Mouse (Mus musculus): ENCODE data around the gene Lipt1. TPM values are rescaled to one million over a fixed set of nuclear protein-coding genes. Genes with fewer than 3 reads are reported as not detected.

The Lipt1 gene
- polyA plus RNA-seq (2012; rRNA removed) (4.8 and 6.4 TPM in 2 replicates), polyA plus RNA-seq (2014; fragmentation: Nextera tagmentation; extraction: Ambion mirVana) (8.8 and 9.5 TPM in 2 replicates)

DNA sequence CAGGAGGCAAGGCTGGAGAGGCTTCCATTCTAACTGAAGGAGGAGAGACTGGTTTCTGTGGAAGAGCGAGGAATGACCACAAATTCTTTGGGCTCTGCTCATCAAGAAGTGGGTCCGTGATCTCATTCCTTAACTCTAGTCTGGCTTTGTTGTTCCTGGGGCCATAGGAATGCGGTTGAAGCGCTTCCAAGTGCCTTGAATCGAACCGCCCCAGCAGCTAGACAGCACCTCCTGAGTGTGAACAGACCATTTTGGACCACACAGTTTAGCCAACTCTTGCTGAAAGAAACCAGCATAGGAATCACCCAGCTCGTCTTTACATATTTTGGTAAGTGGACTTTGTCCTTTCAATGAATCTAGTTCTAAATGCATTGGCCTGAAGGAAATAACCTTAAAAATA lies at the start of gene Lipt1:
TSS of gene Lipt1 (plus strand) at position 35 of the 400 bp plus-strand sequence.
- Histone ChIP-seq H3K27ac (replicated peaks; ENCODE audit: low read depth, low read length) (peak within 1 kb of the TSS; percentile 71), H3K9me3 (ENCODE audit: control insufficient read depth, low read length) (no peaks in the 10 kb centered on the region), H3K4me1 (ENCODE audit: control insufficient read depth, insufficient read depth, low read length) (peaks cover 4% of the 10 kb centered on the region; the same call in 1 of the 2 replicates), H3K36me3 (ENCODE audit: control insufficient read depth, insufficient read depth, low read length) (peaks cover 20% of the 10 kb centered on the region), H3K4me3 (replicated peaks; ENCODE audit: low read length) (peak within 1 kb of the TSS; percentile 51), H3K9ac (ENCODE audit: low read depth, low read length, severe bottlenecking) (peak within 1 kb of the TSS; percentile 43), H3K27me3 (ENCODE audit: control insufficient read depth, insufficient read depth, low read length) (0 out of 2 replicates have a peak, but pooled peaks cover 5% of the 10 kb centered on the region), H3K4me2 (replicated peaks; ENCODE audit: low read depth, low read length, severe bottlenecking) (peak within 1 kb of the TSS; percentile 56)
- 7% methylated on average over 7 of the region's 7 CpGs for WGBS
- DNase-seq (ENCODE audit: low spot score) (peak; percentile 55), ATAC-seq (ENCODE audit: low FRiP score, low read depth) (peak; percentile 70)
- TF ChIP-seq POLR2A (IDR thresholded peaks at IDR 0.05; ENCODE audit: borderline replicate concordance, extremely low read depth, insufficient read depth, insufficient read length) = no peak

DNA sequence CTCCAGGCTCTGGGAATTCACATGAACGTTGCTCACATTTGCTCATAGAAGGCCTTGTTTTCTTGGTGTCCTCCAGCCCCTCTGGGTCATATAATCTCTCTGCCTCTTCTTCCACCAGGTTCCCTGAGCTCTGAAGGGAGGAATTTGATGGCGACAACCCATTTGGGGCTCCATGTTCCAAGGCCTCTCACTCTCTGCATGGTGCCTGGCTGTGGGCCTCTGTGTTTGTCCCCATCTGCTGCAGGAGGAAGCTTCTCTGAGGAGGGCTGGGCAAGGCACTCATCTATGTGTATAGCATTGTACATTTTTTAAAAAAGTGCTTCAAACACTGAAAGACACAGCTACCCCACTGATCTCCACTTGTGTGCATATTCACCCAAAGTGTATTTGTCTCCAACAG lies 39.9 kb upstream of the Lipt1 start:
- ATAC-seq (ENCODE audit: low FRiP score, low read depth) (no peak), DNase-seq (ENCODE audit: low spot score) (no peak)
- no peak for TF ChIP-seq POLR2A (IDR thresholded peaks at IDR 0.05; ENCODE audit: borderline replicate concordance, extremely low read depth, insufficient read depth, insufficient read length)
- H3K9me3 ChIP-seq (ENCODE audit: control insufficient read depth, low read length) = no peaks in the 10 kb centered on the region
- no peak overlapping the region for H3K4me3 ChIP-seq (replicated peaks; ENCODE audit: low read length)
- H3K4me2 ChIP-seq (replicated peaks; ENCODE audit: low read depth, low read length, severe bottlenecking) = no peak overlapping the region
- WGBS = 55% methylated on average over 2 of the region's 2 CpGs
- no peak overlapping the region for H3K27ac ChIP-seq (replicated peaks; ENCODE audit: low read depth, low read length)
- H3K9ac ChIP-seq (ENCODE audit: low read depth, low read length, severe bottlenecking) = no peak overlapping the region
- no peaks in the 10 kb centered on the region for H3K36me3 ChIP-seq (ENCODE audit: control insufficient read depth, insufficient read depth, low read length)
- H3K4me1 ChIP-seq (ENCODE audit: control insufficient read depth, insufficient read depth, low read length) = no peaks in the 10 kb centered on the region
- no peaks in the 10 kb centered on the region for H3K27me3 ChIP-seq (ENCODE audit: control insufficient read depth, insufficient read depth, low read length)

DNA sequence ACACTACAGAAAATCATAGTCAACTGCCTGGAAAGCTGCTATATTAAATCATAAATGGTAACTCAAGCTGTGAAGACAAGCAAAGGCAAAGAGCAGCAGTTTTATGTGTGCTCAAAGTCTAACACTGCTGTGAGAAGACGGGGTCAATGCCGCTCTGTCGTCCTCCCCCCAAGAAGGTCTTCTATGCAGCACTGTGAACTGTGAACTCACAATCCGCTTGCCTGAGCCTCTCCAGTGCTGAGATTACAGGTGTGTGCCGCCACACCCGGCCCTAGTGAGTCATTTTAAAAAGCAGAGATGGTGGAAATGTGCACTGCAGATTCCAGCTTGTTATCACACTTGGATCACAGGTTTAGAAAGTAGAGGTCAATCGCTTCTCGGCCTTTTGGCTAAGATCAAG lies 24.7 kb upstream of the Lipt1 start:
- Histone ChIP-seq H3K9me3 (ENCODE audit: control insufficient read depth, low read length) (no peaks in the 10 kb centered on the region), H3K9ac (ENCODE audit: low read depth, low read length, severe bottlenecking) (no peak overlapping the region), H3K36me3 (ENCODE audit: control insufficient read depth, insufficient read depth, low read length) (no peaks in the 10 kb centered on the region), H3K4me3 (replicated peaks; ENCODE audit: low read length) (no peak overlapping the region), H3K27ac (replicated peaks; ENCODE audit: low read depth, low read length) (no peak overlapping the region), H3K4me1 (ENCODE audit: control insufficient read depth, insufficient read depth, low read length) (no peaks in the 10 kb centered on the region), H3K27me3 (ENCODE audit: control insufficient read depth, insufficient read depth, low read length) (no peaks in the 10 kb centered on the region), H3K4me2 (replicated peaks; ENCODE audit: low read depth, low read length, severe bottlenecking) (no peak overlapping the region)
- TF ChIP-seq POLR2A (IDR thresholded peaks at IDR 0.05; ENCODE audit: borderline replicate concordance, extremely low read depth, insufficient read depth, insufficient read length) = no peak
- 79% methylated on average over 8 of the region's 8 CpGs for WGBS
- no peak for DNase-seq (ENCODE audit: low spot score)
- no peak for ATAC-seq (ENCODE audit: low FRiP score, low read depth)

DNA sequence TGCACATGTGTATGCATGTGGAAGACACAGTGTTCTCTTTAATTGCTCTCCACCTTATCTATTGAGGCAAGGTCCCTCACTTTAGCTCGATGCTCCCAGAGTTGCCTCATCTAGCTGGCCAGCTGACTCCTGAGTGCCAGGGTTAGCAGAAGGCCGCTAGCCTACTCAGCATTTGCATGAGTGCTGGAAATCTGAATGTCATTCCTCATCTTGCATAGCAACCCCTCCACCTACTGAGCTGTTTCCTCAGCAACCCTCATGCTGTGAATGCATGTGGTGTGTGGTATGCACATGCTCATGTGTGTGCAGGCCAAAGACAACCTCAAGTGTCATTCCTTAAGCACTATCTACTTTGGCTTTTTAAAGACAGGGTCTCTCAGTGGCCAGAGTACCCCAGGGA lies 20.8 kb upstream of the Lipt1 start:
- no peak for ATAC-seq (ENCODE audit: low FRiP score, low read depth)
- H3K36me3 ChIP-seq (ENCODE audit: control insufficient read depth, insufficient read depth, low read length) = no peaks in the 10 kb centered on the region
- H3K9me3 ChIP-seq (ENCODE audit: control insufficient read depth, low read length) = no peaks in the 10 kb centered on the region
- H3K27ac ChIP-seq (replicated peaks; ENCODE audit: low read depth, low read length) = no peak overlapping the region
- 77% methylated on average over 2 of the region's 2 CpGs for WGBS
- no peak for DNase-seq (ENCODE audit: low spot score)
- H3K9ac ChIP-seq (ENCODE audit: low read depth, low read length, severe bottlenecking) = no peak overlapping the region
- no peak for TF ChIP-seq POLR2A (IDR thresholded peaks at IDR 0.05; ENCODE audit: borderline replicate concordance, extremely low read depth, insufficient read depth, insufficient read length)
- no peaks in the 10 kb centered on the region for H3K4me1 ChIP-seq (ENCODE audit: control insufficient read depth, insufficient read depth, low read length)
- no peaks in the 10 kb centered on the region for H3K27me3 ChIP-seq (ENCODE audit: control insufficient read depth, insufficient read depth, low read length)
- no peak overlapping the region for H3K4me2 ChIP-seq (replicated peaks; ENCODE audit: low read depth, low read length, severe bottlenecking)
- no peak overlapping the region for H3K4me3 ChIP-seq (replicated peaks; ENCODE audit: low read length)

DNA sequence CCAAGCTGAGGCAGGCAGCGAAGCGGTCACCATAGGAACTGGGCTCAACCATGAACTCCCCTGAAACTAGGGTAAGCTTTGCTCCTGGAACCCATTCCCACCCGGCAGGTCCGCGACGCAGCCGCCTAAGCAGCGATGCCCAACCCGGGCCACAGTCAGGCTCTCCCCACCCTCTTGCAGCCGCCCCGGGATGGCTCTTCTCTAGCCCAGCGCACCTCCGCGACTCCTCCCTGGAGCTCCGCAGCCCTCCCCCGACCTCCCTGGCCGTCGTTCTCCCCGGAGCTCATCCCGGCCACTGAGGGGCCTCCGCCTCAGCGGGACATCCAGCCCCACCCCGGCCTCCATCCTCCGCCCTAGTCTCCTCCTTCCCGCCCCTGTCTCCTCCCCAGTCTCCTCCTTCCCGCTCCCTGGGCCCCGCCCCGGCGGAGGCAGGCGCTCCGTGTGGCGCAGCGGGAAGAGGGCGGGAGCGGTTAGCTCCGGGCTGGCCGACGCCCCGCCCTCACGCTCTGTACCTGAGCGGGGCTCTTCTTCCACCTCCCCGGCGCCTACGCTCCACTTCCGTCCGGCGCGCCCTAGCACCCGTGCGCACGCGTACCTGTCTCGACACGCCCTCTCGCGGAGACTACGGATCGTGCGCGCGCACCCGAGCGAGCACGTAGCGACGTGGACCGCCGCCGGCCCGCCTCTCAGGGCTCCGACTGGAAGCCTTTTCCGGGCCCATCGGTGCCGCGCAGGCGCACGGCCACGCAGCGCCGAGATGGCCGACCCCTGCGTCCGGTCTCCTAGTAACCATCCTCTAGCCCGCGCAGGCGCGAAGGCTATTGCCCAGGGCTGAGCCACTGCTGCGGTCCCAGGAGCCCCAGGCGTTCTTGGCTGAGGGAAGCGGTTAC lies 6.8 kb upstream of the Lipt1 start:
- peak; percentile 96 for ATAC-seq (ENCODE audit: low FRiP score, low read depth)
- TF ChIP-seq POLR2A (IDR thresholded peaks at IDR 0.05; ENCODE audit: borderline replicate concordance, extremely low read depth, insufficient read depth, insufficient read length) = peak; percentile 71; the same call in 1 of the 2 replicates

More for the DNA sequence above, 6.8 kb upstream of the Lipt1 start:
- H3K36me3 ChIP-seq (ENCODE audit: control insufficient read depth, insufficient read depth, low read length) = no peaks in the 10 kb centered on the region
- H3K9me3 ChIP-seq (ENCODE audit: control insufficient read depth, low read length) = no peaks in the 10 kb centered on the region
- 0 out of 2 replicates have a peak, but pooled peaks cover 2% of the 10 kb centered on the region for H3K4me1 ChIP-seq (ENCODE audit: control insufficient read depth, insufficient read depth, low read length)
- peak overlapping the region; percentile 65 for H3K4me3 ChIP-seq (replicated peaks; ENCODE audit: low read length)
- peak; percentile 99 for DNase-seq (ENCODE audit: low spot score)
- 2% methylated on average over 74 of the region's 90 CpGs for WGBS
- H3K27ac ChIP-seq (replicated peaks; ENCODE audit: low read depth, low read length) = peak overlapping the region; percentile 70
- peak overlapping the region; percentile 80 for H3K4me2 ChIP-seq (replicated peaks; ENCODE audit: low read depth, low read length, severe bottlenecking)
- peak overlapping the region; percentile 70 for H3K9ac ChIP-seq (ENCODE audit: low read depth, low read length, severe bottlenecking)
- H3K27me3 ChIP-seq (ENCODE audit: control insufficient read depth, insufficient read depth, low read length) = 0 out of 2 replicates have a peak, but pooled peaks cover 5% of the 10 kb centered on the region

All from limb, embryonic 14.5 days (tissue).